Mouse (Mus musculus): ENCODE results near the gene Mfsd14b. TPM values are rescaled to one million over a fixed set of nuclear protein-coding genes. Genes with fewer than 3 reads are reported as not detected.

Gene Mfsd14b
- polyA plus RNA-seq (2016; fragmentation: Nextera tagmentation; extraction: Ambion mirVana), result 45.8 and 47.5 TPM in 2 replicates

DNA sequence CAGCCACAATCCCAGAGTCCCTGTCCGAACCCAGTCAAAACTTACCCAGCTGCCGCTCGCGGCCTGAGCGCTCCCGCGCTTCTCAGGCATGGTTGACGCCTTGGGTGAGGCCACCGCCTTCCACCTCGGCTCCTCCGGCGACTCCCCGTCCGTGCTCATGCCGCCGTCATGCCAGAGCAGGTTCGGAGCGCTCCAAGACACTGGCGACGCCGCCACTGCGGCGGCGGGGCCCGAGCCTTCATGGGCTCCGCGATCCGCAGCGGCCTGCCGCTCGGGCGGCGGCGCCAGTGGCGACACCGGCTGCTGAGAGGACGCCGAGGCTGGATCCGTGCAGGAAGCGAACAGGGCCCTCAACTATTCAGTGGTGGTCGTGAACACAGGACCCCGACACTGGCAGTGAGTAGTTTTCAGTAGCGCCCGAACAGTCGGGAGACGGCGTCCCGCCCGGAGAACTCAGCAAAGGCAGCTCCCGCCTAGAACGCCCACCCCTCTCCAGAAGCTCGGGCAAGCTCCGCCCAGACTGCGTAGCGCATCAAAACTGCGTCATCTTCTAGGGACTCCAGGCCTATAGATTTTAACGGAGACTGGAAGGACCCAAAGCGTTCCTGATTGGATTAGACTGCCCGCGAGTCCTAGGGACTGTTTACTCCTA, at the start of gene Mfsd14b:
Gene Mfsd14b, minus strand, starts transcription at position 517 of the 652 bp plus-strand sequence.
- H3K4me2 ChIP-seq, result peak within 1 kb of the TSS; percentile 82
- peak; percentile 98 for ATAC-seq (ENCODE audit: insufficient number of reproducible peaks, low FRiP score)
- peak within 1 kb of the TSS; percentile 88 for H3K9ac ChIP-seq
- H3K9me3 ChIP-seq (replicated peaks), result no peaks in the 10 kb centered on the region
- H3K36me3 ChIP-seq, result no peaks in the 10 kb centered on the region
- under 1% methylated on average over 60 of the region's 60 CpGs for WGBS
- H3K4me3 ChIP-seq, result peak within 1 kb of the TSS; percentile 86
- peaks cover 5% of the 10 kb centered on the region; the same call in 1 of the 2 replicates for H3K4me1 ChIP-seq (replicated peaks)
- peak within 1 kb of the TSS; percentile 79 for H3K27ac ChIP-seq (ENCODE audit: poor library complexity, severe bottlenecking)
- H3K27me3 ChIP-seq (replicated peaks), result no peaks in the 10 kb centered on the region

DNA sequence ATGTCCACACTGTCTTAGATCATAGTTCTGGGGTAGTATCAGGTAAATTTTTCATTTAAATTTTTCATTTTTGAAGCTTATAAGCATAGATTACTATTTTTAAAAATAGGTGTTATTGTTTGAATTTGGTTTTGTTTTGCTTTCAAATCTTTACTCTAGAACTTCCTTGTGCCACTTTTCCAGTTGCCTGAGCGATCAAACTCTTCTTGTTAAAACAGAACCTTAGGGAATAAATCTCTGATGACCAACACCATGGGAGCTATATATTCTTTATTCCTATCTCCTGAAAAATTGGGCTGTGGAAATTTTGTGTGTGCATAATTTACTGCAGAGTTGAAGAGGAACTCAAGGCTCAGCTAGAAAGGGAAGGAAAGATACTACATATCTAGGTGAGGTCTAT, 37.2 kb upstream of the Mfsd14b start, which contains the start of gene Olfr466:
Gene Olfr466, plus strand, starts transcription at position 301 of the 400 bp plus-strand sequence.
- Histone ChIP-seq H3K36me3 (no peaks in the 10 kb centered on the region), H3K4me1 (replicated peaks) (no peaks in the 10 kb centered on the region), H3K9me3 (replicated peaks) (peaks cover 10% of the 10 kb centered on the region), H3K27me3 (replicated peaks) (no peaks in the 10 kb centered on the region), H3K4me3 (no peak within 1 kb of the TSS), H3K9ac (no peak within 1 kb of the TSS), H3K4me2 (no peak within 1 kb of the TSS), H3K27ac (ENCODE audit: poor library complexity, severe bottlenecking) (no peak within 1 kb of the TSS)
- ATAC-seq (ENCODE audit: insufficient number of reproducible peaks, low FRiP score), result no peak
- 54% methylated on average over 1 of the region's 1 CpGs for WGBS

DNA sequence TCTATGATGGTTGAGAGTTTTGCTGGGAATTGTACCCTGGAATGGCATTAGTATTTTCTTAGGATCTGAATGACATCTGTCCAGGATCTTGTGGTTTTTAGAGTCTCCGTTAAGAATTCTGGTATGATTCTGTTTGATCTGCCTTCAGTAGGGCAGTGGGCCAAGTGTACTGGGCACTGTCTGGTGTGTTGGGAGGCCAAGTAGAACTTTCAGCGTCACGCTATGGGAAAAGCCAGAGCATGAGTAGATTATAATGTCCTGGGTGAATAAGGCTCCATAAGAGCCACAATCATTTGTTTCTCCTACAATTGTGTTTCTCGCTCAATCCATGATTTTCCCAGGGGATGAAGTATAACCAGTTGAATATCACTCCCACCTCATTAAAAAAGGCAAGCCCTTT, 25.0 kb upstream of the Mfsd14b start, which contains the start of gene Olfr465-ps1:
Gene Olfr465-ps1, plus strand, starts transcription at position 301 of the 400 bp plus-strand sequence.
- ATAC-seq (ENCODE audit: insufficient number of reproducible peaks, low FRiP score), result no peak
- Histone ChIP-seq H3K27ac (ENCODE audit: poor library complexity, severe bottlenecking) (no peak within 1 kb of the TSS), H3K4me1 (replicated peaks) (no peaks in the 10 kb centered on the region), H3K9me3 (replicated peaks) (0 out of 2 replicates have a peak, but pooled peaks cover 6% of the 10 kb centered on the region), H3K4me3 (no peak within 1 kb of the TSS), H3K4me2 (no peak within 1 kb of the TSS), H3K9ac (no peak within 1 kb of the TSS), H3K27me3 (replicated peaks) (no peaks in the 10 kb centered on the region), H3K36me3 (no peaks in the 10 kb centered on the region)
- 67% methylated on average over 4 of the region's 4 CpGs for WGBS

DNA sequence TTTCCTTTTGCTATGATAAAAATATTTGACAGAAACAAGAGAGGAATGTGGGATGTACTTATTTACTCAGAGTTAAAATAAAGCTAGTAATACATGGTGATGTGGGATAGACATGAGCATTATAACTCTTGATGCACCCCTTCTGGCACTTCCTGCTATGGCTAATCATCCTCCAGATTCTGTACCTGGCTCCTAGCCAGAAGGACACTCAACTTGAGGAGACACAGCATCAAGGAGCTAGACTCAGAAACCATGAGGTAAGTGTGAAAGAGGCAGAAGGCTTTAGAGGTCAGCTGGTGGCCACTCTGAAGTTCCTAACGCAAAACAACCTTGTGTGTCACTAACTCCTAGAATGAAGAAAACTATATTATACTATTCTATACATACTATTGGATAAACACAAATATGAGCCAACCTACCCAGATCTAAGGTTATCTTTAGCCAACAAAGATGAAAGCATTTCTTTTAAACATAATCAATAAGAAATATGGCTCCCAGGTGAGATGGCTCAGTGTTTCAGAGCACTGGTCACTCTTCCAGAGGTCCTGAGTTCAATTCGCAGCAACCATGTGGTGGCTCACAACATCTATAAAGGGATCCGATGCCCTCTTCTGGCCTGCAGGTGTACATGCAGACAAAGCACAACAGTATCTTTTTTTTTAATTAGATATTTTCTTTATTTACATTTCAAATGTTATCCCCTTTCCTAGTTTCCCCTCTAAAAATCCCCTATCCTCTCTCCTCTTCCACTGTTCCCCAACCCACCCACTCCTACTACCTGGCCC, 14.5 kb upstream of the Mfsd14b start:
- H3K4me1 ChIP-seq (replicated peaks), result no peaks in the 10 kb centered on the region
- no peaks in the 10 kb centered on the region; the same call in 1 of the 2 replicates for H3K9me3 ChIP-seq (replicated peaks)
- H3K4me2 ChIP-seq, result no peak overlapping the region
- ATAC-seq (ENCODE audit: insufficient number of reproducible peaks, low FRiP score), result no peak
- H3K4me3 ChIP-seq, result no peak overlapping the region
- H3K36me3 ChIP-seq, result no peaks in the 10 kb centered on the region
- no peak overlapping the region for H3K9ac ChIP-seq
- 61% methylated on average over 3 of the region's 3 CpGs for WGBS
- no peaks in the 10 kb centered on the region for H3K27me3 ChIP-seq (replicated peaks)
- H3K27ac ChIP-seq (ENCODE audit: poor library complexity, severe bottlenecking), result no peak overlapping the region

DNA sequence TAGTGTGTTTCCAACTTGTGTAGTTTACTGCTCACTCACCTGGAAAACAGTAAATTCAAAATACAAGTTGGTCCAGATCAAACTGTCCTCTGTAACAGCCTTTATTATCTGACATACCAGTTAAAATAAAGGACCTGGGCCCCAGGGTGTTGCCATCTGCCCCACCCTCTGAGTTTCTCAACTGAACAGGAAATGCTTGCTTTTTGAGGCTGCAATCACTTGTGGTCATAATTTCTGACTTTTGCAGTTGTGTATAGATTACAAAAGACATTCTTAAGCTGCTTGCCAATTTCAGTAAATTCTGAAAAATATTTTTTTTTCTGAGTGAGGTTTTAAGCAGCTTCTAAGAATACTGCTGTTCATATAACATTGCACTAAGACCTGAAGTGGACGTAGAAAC, 9.3 kb upstream of the Mfsd14b start:
- no peak overlapping the region for H3K4me3 ChIP-seq
- WGBS, result 73% methylated on average over 1 of the region's 1 CpGs
- H3K9ac ChIP-seq, result no peak overlapping the region
- no peaks in the 10 kb centered on the region for H3K27me3 ChIP-seq (replicated peaks)
- H3K27ac ChIP-seq (ENCODE audit: poor library complexity, severe bottlenecking), result no peak overlapping the region
- no peaks in the 10 kb centered on the region for H3K36me3 ChIP-seq
- no peak for ATAC-seq (ENCODE audit: insufficient number of reproducible peaks, low FRiP score)
- no peak overlapping the region for H3K4me2 ChIP-seq
- no peaks in the 10 kb centered on the region for H3K9me3 ChIP-seq (replicated peaks)
- H3K4me1 ChIP-seq (replicated peaks), result no peaks in the 10 kb centered on the region

DNA sequence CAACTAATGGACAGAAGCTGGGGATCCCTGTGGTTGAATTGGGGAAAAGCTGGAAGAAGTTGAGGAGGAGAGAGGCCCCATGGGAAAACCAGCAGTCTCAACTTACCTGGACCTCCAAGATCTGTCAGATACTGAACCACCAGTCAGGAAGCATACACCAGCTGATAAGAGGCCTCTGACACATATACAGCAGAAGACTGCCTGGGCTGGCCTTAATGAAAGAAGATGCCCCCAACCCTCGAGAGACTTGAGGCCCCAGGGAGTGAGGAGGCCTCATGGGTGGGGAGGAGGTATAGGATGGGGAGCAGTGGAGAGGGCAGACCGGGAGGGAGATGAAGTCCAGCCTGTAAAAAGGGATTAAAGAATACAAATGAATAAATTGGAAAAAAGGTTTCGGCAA, 8.2 kb upstream of the Mfsd14b start:
- Histone ChIP-seq H3K4me1 (replicated peaks) (no peaks in the 10 kb centered on the region), H3K27ac (ENCODE audit: poor library complexity, severe bottlenecking) (no peak overlapping the region), H3K4me2 (no peak overlapping the region), H3K36me3 (no peaks in the 10 kb centered on the region), H3K9ac (no peak overlapping the region), H3K27me3 (replicated peaks) (no peaks in the 10 kb centered on the region), H3K4me3 (no peak overlapping the region), H3K9me3 (replicated peaks) (no peaks in the 10 kb centered on the region)
- ATAC-seq (ENCODE audit: insufficient number of reproducible peaks, low FRiP score), result no peak
- 52% methylated on average over 3 of the region's 3 CpGs for WGBS

DNA sequence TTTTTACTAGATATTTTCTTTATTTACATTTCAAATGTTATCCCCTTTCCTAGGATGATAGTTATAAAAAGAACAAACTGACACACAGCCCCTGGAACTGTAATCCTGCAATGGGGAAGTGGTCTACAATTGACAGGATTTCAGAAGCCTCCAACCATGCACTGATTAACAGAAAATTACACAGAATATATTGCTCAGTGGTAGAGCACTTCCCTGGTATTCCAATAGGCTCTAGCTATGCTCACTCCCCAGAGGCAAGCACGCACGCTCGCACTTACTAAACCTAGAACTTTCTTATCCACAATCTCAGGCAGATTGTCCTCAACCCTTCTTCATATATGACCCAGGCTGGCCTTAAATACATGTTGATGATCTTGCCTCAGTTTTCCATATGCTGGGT, 464 bp upstream of the Mfsd14b start:
- peak; percentile 44; the same call in 1 of the 2 replicates for ATAC-seq (ENCODE audit: insufficient number of reproducible peaks, low FRiP score)
- H3K4me3 ChIP-seq, result peak overlapping the region; percentile 86
- peak overlapping the region; percentile 82 for H3K4me2 ChIP-seq
- no peaks in the 10 kb centered on the region for H3K36me3 ChIP-seq
- WGBS, result 66% methylated on average over 3 of the region's 3 CpGs
- H3K4me1 ChIP-seq (replicated peaks), result peaks cover 5% of the 10 kb centered on the region; the same call in 1 of the 2 replicates
- H3K9me3 ChIP-seq (replicated peaks), result no peaks in the 10 kb centered on the region
- H3K9ac ChIP-seq, result no peak overlapping the region; the same call in 1 of the 2 replicates
- no peaks in the 10 kb centered on the region for H3K27me3 ChIP-seq (replicated peaks)
- peak overlapping the region; percentile 79 for H3K27ac ChIP-seq (ENCODE audit: poor library complexity, severe bottlenecking)

DNA sequence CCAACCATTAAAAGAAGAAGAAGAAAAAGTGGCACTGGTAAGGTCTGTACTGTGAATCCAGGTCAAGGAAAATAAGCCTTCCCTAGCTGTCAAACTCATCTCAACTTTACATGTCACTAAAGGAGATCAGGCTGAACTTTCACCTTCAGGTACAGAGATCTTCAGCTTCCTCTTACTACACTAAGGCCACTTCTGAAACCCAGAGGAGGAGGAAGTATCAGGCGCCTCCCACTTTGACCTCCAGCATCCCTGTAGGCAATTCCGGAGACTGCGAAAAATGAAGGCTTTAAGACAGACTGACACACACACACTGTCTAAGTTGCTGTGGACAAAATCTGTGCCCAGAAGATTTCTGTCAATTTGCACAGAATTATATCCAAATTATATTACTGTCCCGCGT, 814 bp downstream of the Mfsd14b start:
- Histone ChIP-seq H3K36me3 (no peaks in the 10 kb centered on the region), H3K4me2 (peak overlapping the region; percentile 82), H3K27me3 (replicated peaks) (no peaks in the 10 kb centered on the region), H3K4me1 (replicated peaks) (peaks cover 5% of the 10 kb centered on the region; the same call in 1 of the 2 replicates), H3K27ac (ENCODE audit: poor library complexity, severe bottlenecking) (peak overlapping the region; percentile 79; the same call in 1 of the 2 replicates), H3K9me3 (replicated peaks) (no peaks in the 10 kb centered on the region), H3K9ac (peak overlapping the region; percentile 88), H3K4me3 (peak overlapping the region; percentile 86)
- 2% methylated on average over 5 of the region's 5 CpGs for WGBS
- ATAC-seq (ENCODE audit: insufficient number of reproducible peaks, low FRiP score), result no peak; the same call in 1 of the 2 replicates

DNA sequence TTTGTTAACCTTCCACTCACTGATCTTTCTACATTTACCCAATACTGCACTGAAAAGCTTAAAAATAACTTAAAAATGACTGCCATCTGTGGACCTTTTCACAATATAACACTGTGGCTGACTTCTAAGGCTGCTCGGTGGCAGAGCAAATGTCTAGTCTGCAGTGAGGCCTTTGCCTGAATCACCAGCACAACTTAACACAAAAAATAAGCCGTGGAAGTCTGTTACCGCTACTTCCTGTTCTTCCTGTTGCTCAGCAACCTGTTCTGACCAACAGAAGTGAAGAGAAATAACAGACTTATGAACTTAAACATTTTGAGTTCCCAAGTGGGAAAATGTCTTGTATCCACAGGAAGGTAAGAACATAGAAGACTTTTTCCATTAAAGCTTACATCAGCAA, 11.5 kb downstream of the Mfsd14b start:
- H3K27me3 ChIP-seq (replicated peaks), result no peaks in the 10 kb centered on the region
- no peak overlapping the region for H3K4me3 ChIP-seq
- ATAC-seq (ENCODE audit: insufficient number of reproducible peaks, low FRiP score), result no peak
- H3K4me1 ChIP-seq (replicated peaks), result no peaks in the 10 kb centered on the region
- H3K27ac ChIP-seq (ENCODE audit: poor library complexity, severe bottlenecking), result no peak overlapping the region
- peaks cover 9% of the 10 kb centered on the region; the same call in 1 of the 2 replicates for H3K9me3 ChIP-seq (replicated peaks)
- 84% methylated on average over 3 of the region's 3 CpGs for WGBS
- H3K9ac ChIP-seq, result no peak overlapping the region
- no peak overlapping the region for H3K4me2 ChIP-seq
- no peaks in the 10 kb centered on the region for H3K36me3 ChIP-seq

DNA sequence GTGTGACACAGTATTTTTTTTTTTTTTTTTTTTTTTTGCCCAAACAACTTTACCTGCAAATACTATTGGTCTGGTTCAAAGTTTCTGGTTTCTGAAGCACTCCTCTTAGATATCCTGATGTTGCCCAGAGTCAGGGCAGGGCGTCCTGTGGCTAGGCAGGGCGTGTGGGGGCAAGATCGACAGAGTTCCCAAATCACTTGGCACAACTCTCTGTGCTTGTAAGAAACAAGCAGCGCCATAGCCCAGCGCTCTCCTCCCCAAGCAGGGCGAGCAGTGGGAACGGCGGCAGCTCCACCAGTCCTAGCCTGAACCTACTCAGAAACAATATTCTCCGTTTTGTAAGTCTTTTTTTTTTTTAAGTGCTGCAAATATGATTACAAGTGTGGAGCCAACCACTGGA, 12.1 kb downstream of the Mfsd14b start:
- H3K27ac ChIP-seq (ENCODE audit: poor library complexity, severe bottlenecking), result no peak overlapping the region

DNA sequence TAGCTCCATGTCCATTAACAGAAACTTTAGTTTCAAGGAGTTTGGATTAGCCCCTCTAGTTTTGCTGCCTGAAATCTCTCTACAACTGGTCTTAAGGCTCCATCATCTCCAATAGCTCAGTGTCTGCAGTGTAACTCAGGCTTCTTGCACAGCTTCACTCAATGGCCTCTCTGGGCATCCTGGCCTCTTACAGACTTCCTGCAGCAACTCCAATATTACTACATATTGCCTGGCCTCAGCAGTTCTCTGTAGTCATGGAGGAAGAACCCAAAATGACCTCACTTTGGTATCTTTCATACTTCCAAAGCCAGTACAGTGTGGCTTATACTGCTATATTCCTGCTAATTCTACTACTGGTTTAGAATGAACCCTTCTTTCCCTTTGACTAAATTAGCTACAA, 15.8 kb downstream of the Mfsd14b start:
- Histone ChIP-seq H3K9me3 (replicated peaks) (peaks cover 5% of the 10 kb centered on the region; the same call in 1 of the 2 replicates), H3K4me3 (no peak overlapping the region), H3K4me2 (no peak overlapping the region), H3K27ac (ENCODE audit: poor library complexity, severe bottlenecking) (no peak overlapping the region), H3K27me3 (replicated peaks) (no peaks in the 10 kb centered on the region), H3K9ac (no peak overlapping the region), H3K4me1 (replicated peaks) (no peaks in the 10 kb centered on the region), H3K36me3 (peaks cover 6% of the 10 kb centered on the region; the same call in 1 of the 2 replicates)
- ATAC-seq (ENCODE audit: insufficient number of reproducible peaks, low FRiP score), result no peak

More for the DNA sequence above, 12.1 kb downstream of the Mfsd14b start:
- Histone ChIP-seq H3K4me3 (no peak overlapping the region), H3K4me2 (no peak overlapping the region), H3K36me3 (0 out of 2 replicates have a peak, but pooled peaks cover 3% of the 10 kb centered on the region), H3K9ac (no peak overlapping the region), H3K9me3 (replicated peaks) (peaks cover 5% of the 10 kb centered on the region; the same call in 1 of the 2 replicates), H3K27me3 (replicated peaks) (no peaks in the 10 kb centered on the region), H3K4me1 (replicated peaks) (no peaks in the 10 kb centered on the region)
- 89% methylated on average over 9 of the region's 9 CpGs for WGBS
- ATAC-seq (ENCODE audit: insufficient number of reproducible peaks, low FRiP score), result no peak

Data from heart, embryonic 12.5 days (tissue).